Mouse (Mus musculus) embryo, embryonic 10 days (tissue): ENCODE data around the gene Efnb3.
"Not testable (repeated sequence)": the region's sequence is repeated elsewhere in the genome, so short reads cannot be mapped to it uniquely, and the experiment has no call there.

ENCODE experiments used
- DNase-seq: peaks from one replicate; pipeline ENCODE4 v3.0.0-alpha.2; 2015; ENCODE audit warnings: low spot score

The Efnb3 gene

GRCm38 (mm10) chr11:69549060-69549656, 10.8 kb downstream of the Efnb3 start, which contains the start of gene Dnah2:
Gene Dnah2 (minus strand): TSS chr11:69549110.
- DNase-seq = no peak

- peak; percentile 69 for DNase-seq
These were observed 12.9 kb downstream of the Efnb3 start for GRCm38 (mm10) chr11:69547071-69547470.

DNA sequence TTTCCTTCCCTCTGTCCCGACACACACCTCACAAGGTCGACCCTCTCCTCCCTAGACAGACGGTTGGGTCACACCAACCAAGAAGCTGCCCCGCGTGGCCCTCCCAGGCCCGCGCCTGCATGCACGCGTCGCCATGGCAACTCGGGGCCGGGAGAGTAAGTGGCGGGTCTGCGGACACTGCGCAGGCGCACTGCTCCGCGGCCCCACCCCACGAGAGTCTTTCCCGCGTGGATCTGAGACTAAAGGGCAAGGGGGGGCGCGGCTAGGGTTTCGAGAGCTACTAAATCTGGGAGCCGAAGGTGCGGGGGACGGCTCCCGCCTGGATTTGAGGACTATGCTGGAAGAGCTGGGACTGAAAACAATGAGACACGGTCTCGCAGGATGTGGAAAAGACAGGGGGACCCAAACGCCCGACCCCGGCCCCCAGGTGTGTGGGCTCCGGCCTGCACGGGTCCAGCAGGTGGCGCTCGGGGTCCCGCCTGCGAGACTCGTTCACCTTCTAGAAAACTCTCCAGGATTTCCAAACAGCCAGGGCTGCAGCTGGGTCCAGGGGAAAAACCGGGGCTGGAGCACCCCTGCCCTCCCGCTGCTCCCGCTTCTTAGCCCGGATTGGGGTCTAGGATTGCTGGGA, 13.5 kb downstream of the Efnb3 start:
- DNase-seq = peak; percentile 84

- DNase-seq = no peak
These were observed 14.0 kb downstream of the Efnb3 start for GRCm38 (mm10) chr11:69545957-69546356.

- DNase-seq = no peak
These were observed 16.4 kb downstream of the Efnb3 start for GRCm38 (mm10) chr11:69543598-69543997.

GRCm38 (mm10) chr11:69541741-69542140, 18.3 kb downstream of the Efnb3 start:
- not testable (repeated sequence) for DNase-seq

DNA sequence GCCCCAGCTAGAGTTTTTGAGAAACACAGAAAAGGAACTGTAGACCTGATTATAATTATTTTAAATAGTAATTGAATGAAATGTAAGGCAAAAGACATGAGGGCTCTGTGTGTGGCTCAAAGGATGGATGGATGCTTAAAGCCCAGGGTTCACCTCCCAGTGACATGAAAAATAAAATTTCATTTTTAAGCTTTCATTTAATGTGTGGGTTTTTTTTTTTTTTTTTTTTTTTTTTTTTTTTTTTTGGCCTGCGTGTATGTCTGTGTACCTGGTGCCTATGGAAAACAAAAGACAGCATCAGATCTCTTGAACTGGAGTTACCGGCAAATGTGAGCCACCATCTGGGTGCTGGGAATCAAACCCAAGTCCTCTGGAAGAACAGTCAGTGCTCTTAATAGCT, 19.3 kb downstream of the Efnb3 start:
- no peak for DNase-seq

- no peak for DNase-seq
These were observed 25.0 kb downstream of the Efnb3 start for GRCm38 (mm10) chr11:69534990-69535389.

GRCm38 (mm10) chr11:69532480-69533150, 27.4 kb downstream of the Efnb3 start:
- no peak for DNase-seq

DNA sequence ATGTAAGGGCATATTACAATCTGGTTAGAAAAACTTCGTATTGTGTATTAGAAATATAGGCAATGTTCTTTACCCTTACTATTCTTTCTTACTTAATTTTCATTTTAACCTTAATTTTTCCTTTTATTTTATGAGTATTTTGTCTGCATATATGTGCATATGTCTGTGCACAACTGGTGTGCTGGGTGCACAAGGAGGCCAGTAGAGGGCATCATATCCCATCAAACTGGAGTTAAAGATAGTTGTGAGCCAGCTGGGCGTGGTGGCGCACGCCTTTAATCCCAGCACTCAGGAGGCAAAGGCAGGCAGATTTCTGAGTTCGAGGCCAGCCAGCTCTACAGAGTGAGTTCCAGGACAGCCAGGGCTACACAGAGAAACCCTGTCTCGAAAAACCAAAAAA, 29.2 kb downstream of the Efnb3 start:
- not testable (repeated sequence) for DNase-seq

DNA sequence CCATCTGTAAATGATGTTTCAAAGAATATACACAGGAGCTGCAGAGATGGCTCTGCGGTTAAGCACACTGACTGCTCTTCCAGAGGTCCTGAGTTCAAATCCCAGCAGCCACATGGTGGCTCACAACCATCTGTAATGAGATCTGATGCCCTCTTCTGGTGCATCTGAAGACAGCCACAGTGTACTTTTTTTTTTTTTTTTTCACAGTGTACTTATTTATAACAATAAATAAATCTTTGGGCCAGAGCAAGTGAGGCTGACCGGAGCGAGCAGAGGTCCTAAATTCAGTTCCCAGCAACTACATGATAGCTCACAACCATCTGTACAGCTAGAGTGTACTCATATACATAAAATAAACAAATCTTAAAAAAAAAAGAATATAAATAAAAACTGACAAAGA, 29.7 kb downstream of the Efnb3 start:
- not testable (repeated sequence) for DNase-seq

DNA sequence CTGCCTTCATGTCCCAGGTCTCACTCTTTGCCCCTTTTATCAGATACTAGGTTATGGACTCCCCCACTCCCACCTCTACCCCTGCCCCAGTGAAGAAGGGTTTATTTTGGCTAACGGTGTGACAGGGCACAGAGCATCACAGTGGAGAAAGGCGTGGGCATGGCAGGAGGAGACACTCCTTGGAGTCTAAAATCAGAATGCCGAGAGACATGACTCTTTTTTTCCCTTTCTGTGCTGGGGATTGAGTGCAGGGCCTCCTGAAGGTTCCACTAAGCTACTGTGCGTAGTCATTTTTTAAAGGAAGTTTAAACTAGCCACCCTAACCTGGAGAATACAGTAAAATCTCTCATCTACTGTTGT, 32.0 kb downstream of the Efnb3 start:
- no peak for DNase-seq

- DNase-seq = peak; percentile 79
These were observed 32.6 kb downstream of the Efnb3 start for GRCm38 (mm10) chr11:69527098-69528030.

- DNase-seq = no peak
These were observed 33.4 kb downstream of the Efnb3 start for GRCm38 (mm10) chr11:69526631-69527030.

DNA sequence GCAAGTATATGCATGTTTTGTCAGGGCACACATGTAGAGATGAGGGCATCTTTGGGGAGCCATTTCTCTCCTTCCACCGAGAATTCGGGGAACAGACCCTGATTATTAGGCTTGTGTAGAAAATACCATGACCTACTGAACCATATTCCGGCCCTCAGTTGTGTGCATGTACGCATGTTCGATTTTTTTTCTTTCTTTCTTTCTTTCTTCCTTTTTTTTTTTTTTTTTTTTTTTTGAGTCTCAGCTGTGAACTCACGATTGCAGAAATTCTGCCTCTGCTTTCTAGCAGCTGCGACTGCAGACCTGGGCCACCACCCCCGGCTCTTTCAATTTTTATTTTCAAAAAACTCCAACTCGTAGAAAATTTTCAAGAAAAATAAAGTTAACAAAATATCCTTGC, 34.3 kb downstream of the Efnb3 start:
- DNase-seq = no peak

- no peak for DNase-seq
These were observed 36.4 kb downstream of the Efnb3 start for GRCm38 (mm10) chr11:69523651-69524050.

- DNase-seq = no peak
These were observed 38.4 kb downstream of the Efnb3 start for GRCm38 (mm10) chr11:69521526-69522149.

GRCm38 (mm10) chr11:69519976-69520375, 40.0 kb downstream of the Efnb3 start:
- no peak for DNase-seq

GRCm38 (mm10) chr11:69516661-69517060, 43.3 kb downstream of the Efnb3 start:
- DNase-seq = no peak

DNA sequence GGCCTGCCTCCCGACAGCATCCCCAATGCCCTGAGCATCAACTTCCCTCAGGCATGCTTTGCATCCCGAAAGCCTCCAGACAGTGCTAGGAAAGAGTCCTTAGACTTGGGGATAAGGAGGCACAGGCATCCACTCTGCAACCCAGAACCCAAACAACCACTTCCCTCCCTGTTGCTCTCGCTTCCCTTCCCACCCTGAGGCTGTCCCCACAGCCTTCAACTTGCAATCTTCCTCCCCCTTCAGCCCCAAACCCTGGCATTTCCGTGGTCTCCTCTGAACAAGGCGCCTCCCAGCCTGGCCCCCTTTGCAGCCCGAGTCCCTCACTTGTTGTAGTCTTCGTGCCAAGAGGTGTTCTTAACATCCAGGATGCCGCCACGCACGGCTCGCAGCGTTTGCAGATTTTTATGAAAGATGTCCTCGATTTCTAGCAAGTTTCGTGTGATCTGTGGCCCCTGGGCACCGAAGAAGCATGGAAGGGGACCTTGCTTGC, 43.8 kb downstream of the Efnb3 start:
- DNase-seq = no peak

GRCm38 (mm10) chr11:69513840-69514239, 46.2 kb downstream of the Efnb3 start:
- peak; percentile 90 for DNase-seq
